11 mouse cellular contexts compared by ENCODE assay signal in genomic region chr8:120176605-120177004, GRCm38 (mm10). TPM values are rescaled to one million over a fixed set of nuclear protein-coding genes. Genes with fewer than 3 reads are reported as not detected.
DNase-seq lines count a peak whose midpoint lies in the region; ATAC-seq and TF ChIP-seq lines count a peak whose summit lies in the region.
"Had no signal": no experiment of that assay in that cellular context is flagged by ENCODE, and none has a peak within 500 bp of the region (broad histone marks: within the 10 kb centered on the region; RNA-seq: fewer than 3 reads in every experiment).

No protein-coding gene starts in this region.

- ATAC-seq in liver, embryonic 11.5 days (replicated peaks; ENCODE audit: low FRiP score) = no peak
- no peak for ATAC-seq in liver, postnatal 0 days
- ATAC-seq in forebrain, embryonic 12.5 days (ENCODE audit: low FRiP score) = peak; percentile 9
- ATAC-seq in limb, embryonic 12.5 days (ENCODE audit: insufficient number of reproducible peaks, insufficient read depth, low FRiP score, low TSS enrichment, low read depth) = no peak

- H3K9me3 ChIP-seq in liver, embryonic 11.5 days (ENCODE audit: control insufficient read depth, low read length) = no peaks in the 10 kb centered on the region
- no peaks in the 10 kb centered on the region for H3K9me3 ChIP-seq in liver, postnatal 0 days (ENCODE audit: low read length)
- H3K9me3 ChIP-seq in forebrain, embryonic 12.5 days = no peaks in the 10 kb centered on the region
- no peaks in the 10 kb centered on the region for H3K9me3 ChIP-seq in limb, embryonic 12.5 days
- H3K9me3 ChIP-seq: embryonic facial prominence, embryonic 15.5 days had no signal

- no peak overlapping the region for H3K9ac ChIP-seq in liver, embryonic 11.5 days (ENCODE audit: low read depth, low read length)
- no peak overlapping the region for H3K9ac ChIP-seq in liver, postnatal 0 days (replicated peaks)
- peak overlapping the region; percentile 12; the same call in 1 of the 2 replicates for H3K9ac ChIP-seq in forebrain, embryonic 12.5 days
- no peak overlapping the region for H3K9ac ChIP-seq in limb, embryonic 12.5 days (replicated peaks)
- H3K9ac ChIP-seq: embryonic facial prominence, embryonic 15.5 days had no signal

- H3K4me3 ChIP-seq in liver, embryonic 11.5 days (ENCODE audit: low read depth, low read length) = no peak overlapping the region
- H3K4me3 ChIP-seq in liver, postnatal 0 days (ENCODE audit: low read depth, low read length) = no peak overlapping the region
- no peak overlapping the region for H3K4me3 ChIP-seq in forebrain, embryonic 12.5 days (replicated peaks)
- H3K4me3 ChIP-seq in limb, embryonic 12.5 days (replicated peaks) = no peak overlapping the region
- H3K4me3 ChIP-seq: embryonic facial prominence, embryonic 15.5 days had no signal

- no peak overlapping the region for H3K4me2 ChIP-seq in liver, embryonic 11.5 days
- no peak overlapping the region for H3K4me2 ChIP-seq in liver, postnatal 0 days (ENCODE audit: low read depth, low read length)
- peak overlapping the region; percentile 58 for H3K4me2 ChIP-seq in forebrain, embryonic 12.5 days
- H3K4me2 ChIP-seq in limb, embryonic 12.5 days = peak overlapping the region; percentile 61; the same call in 1 of the 2 replicates

- DNase-seq in liver, embryonic 11.5 days (ENCODE audit: low spot score) = no peak
- no peak for DNase-seq in liver, postnatal 0 days
- peak; percentile 68 for DNase-seq in retina, postnatal 1 day
- no peak for DNase-seq in cerebellum, postnatal 4 days (ENCODE audit: low spot score in 2 of 2)
- DNase-seq in yolk sac, embryonic 10.5 days (ENCODE audit: low spot score) = no peak
- no peak for DNase-seq in cerebellum, adult 11 months
- DNase-seq: thymus, adult 18-20 months had no signal

- no peaks in the 10 kb centered on the region for H3K36me3 ChIP-seq in liver, embryonic 11.5 days (ENCODE audit: control insufficient read depth, insufficient read depth, low read length)
- no peaks in the 10 kb centered on the region for H3K36me3 ChIP-seq in liver, postnatal 0 days (replicated peaks; ENCODE audit: insufficient read depth, low read length)
- H3K36me3 ChIP-seq in forebrain, embryonic 12.5 days (replicated peaks) = no peaks in the 10 kb centered on the region
- H3K36me3 ChIP-seq in limb, embryonic 12.5 days = no peaks in the 10 kb centered on the region
- H3K36me3 ChIP-seq: embryonic facial prominence, embryonic 15.5 days had no signal

- H3K27ac ChIP-seq in liver, embryonic 11.5 days (ENCODE audit: low read depth, low read length) = peak overlapping the region; percentile 32; the same call in 1 of the 2 replicates
- H3K27ac ChIP-seq in liver, postnatal 0 days (ENCODE audit: low read depth) = no peak overlapping the region
- peak overlapping the region; percentile 95 for H3K27ac ChIP-seq in forebrain, embryonic 12.5 days
- H3K27ac ChIP-seq in limb, embryonic 12.5 days = no peak overlapping the region
- H3K27ac ChIP-seq: embryonic facial prominence, embryonic 15.5 days had no signal

- TF ChIP-seq CTCF in liver, postnatal 0 days (IDR thresholded peaks at IDR 0.05; ENCODE audit: low read depth) = no peak

- peaks cover 16% of the 10 kb centered on the region for H3K4me1 ChIP-seq in liver, embryonic 11.5 days (replicated peaks; ENCODE audit: control insufficient read depth, insufficient read depth, low read length)
- H3K4me1 ChIP-seq in liver, postnatal 0 days (ENCODE audit: insufficient read depth) = no peaks in the 10 kb centered on the region
- peaks cover 58% of the 10 kb centered on the region for H3K4me1 ChIP-seq in forebrain, embryonic 12.5 days
- H3K4me1 ChIP-seq in limb, embryonic 12.5 days (replicated peaks) = peaks cover 42% of the 10 kb centered on the region

- peaks cover 37% of the 10 kb centered on the region for H3K27me3 ChIP-seq in liver, embryonic 11.5 days (replicated peaks; ENCODE audit: control insufficient read depth, insufficient read depth, low read length)
- H3K27me3 ChIP-seq in liver, postnatal 0 days (ENCODE audit: insufficient read depth, low read length) = peaks cover 33% of the 10 kb centered on the region
- H3K27me3 ChIP-seq in forebrain, embryonic 12.5 days = peaks cover 26% of the 10 kb centered on the region
- peaks cover 43% of the 10 kb centered on the region for H3K27me3 ChIP-seq in limb, embryonic 12.5 days

- no peak for TF ChIP-seq EP300 in liver, postnatal 0 days (IDR thresholded peaks at IDR 0.05; ENCODE audit: low read depth)

- WGBS in liver, embryonic 11.5 days = 25% methylated on average over 4 of the region's 4 CpGs
- WGBS in liver, postnatal 0 days (ENCODE audit: insufficient replicate concordance) = 41% methylated on average over 4 of the region's 4 CpGs
- 4% methylated on average over 4 of the region's 4 CpGs for WGBS in forebrain, embryonic 12.5 days
- WGBS in limb, embryonic 12.5 days = 15% methylated on average over 4 of the region's 4 CpGs

RNA-seq across cellular contexts. Expression of gene Fam92b, which starts 0.7 kb away (rescaled TPM):
- 0.27 TPM in 1 of 2 replicates, not detected in the other for polyA plus RNA-seq in liver, embryonic 11.5 days (2014; fragmentation: Nextera tagmentation; extraction: Ambion mirVana)
- not detected in 2 replicates for polyA plus RNA-seq in liver, postnatal 0 days (2015; fragmentation: Nextera tagmentation; extraction: Ambion mirVana)
- 2.5 and 3.2 TPM in 2 replicates for polyA plus RNA-seq in forebrain, embryonic 12.5 days (2016; fragmentation: Nextera tagmentation; extraction: Ambion mirVana)
- polyA plus RNA-seq in limb, embryonic 12.5 days (2016; fragmentation: Nextera tagmentation; extraction: Ambion mirVana) = not detected in 2 replicates
- polyA plus RNA-seq: liver, embryonic 16.5 days had no signal

RNA-seq across cellular contexts. Expression of gene Gse1, which starts 51.7 kb away (rescaled TPM):
- polyA plus RNA-seq in liver, embryonic 11.5 days (2014; fragmentation: Nextera tagmentation; extraction: Ambion mirVana) = 23.1 and 25.3 TPM in 2 replicates
- polyA plus RNA-seq in liver, postnatal 0 days (2015; fragmentation: Nextera tagmentation; extraction: Ambion mirVana) = 7.1 and 7.7 TPM in 2 replicates
- 20.4 and 27.0 TPM in 2 replicates for polyA plus RNA-seq in forebrain, embryonic 12.5 days (2016; fragmentation: Nextera tagmentation; extraction: Ambion mirVana)
- 7.6 and 9.1 TPM in 2 replicates for polyA plus RNA-seq in limb, embryonic 12.5 days (2016; fragmentation: Nextera tagmentation; extraction: Ambion mirVana)

Comparison
In these comparisons a context has a peak if more than half of its experiments do, and no peak if none do; other contexts are left out.
1. H3K27ac ChIP-seq: peak in liver, embryonic 11.5 days (single experiment) and forebrain, embryonic 12.5 days (single experiment); none in liver, postnatal 0 days (single experiment) and limb, embryonic 12.5 days (single experiment).
2. H3K4me2 ChIP-seq: peak in forebrain, embryonic 12.5 days (single experiment) and limb, embryonic 12.5 days (single experiment); none in liver, embryonic 11.5 days (single experiment) and liver, postnatal 0 days (single experiment).